Mouse (Mus musculus) MEL (cell line): ENCODE measurements around the gene Gm7954.
"Not testable (repeated sequence)": the region's sequence is repeated elsewhere in the genome, so short reads cannot be mapped to it uniquely, and the experiment has no call there.

Experiments
- CHD2 ChIP-seq: IDR thresholded peaks from 2 replicates; pipeline ENCODE4 v1.6.1; 2011; ENCODE audit warnings: low read length, improper control_type of control experiment
- CTCF ChIP-seq, 3 experiments: IDR thresholded peaks in 2 of 3; conservative IDR thresholded peaks in 1 of 3; 2 replicates each; pipeline ENCODE4 v1.5.1; 2011 to 2012; ENCODE audit warnings: low read length in 3 of 3, low read depth in 2 of 3, mild to moderate bottlenecking in 2 of 3, improper control_type of control experiment in 1 of 3, inconsistent platforms in 1 of 3, mixed read lengths in 1 of 3, moderate library complexity in 1 of 3; ENCODE audit not compliant: control insufficient read depth in 1 of 3, insufficient read depth in 1 of 3, poor library complexity in 1 of 3, severe bottlenecking in 1 of 3
- EP300 ChIP-seq, 2 experiments: IDR thresholded peaks; 2 replicates each; pipeline ENCODE4 v1.6.1; 2011; ENCODE audit warnings: improper control_type of control experiment in 2 of 2, low read length in 2 of 2, low read depth in 1 of 2, mild to moderate bottlenecking in 1 of 2
- ETS1 ChIP-seq: IDR thresholded peaks from 2 replicates; pipeline ENCODE4 v1.6.1; 2012; ENCODE audit warnings: low read depth, mild to moderate bottlenecking, inconsistent platforms, low read length, improper control_type of control experiment, moderate library complexity
- GATA1 ChIP-seq: IDR thresholded peaks from 2 replicates; pipeline ENCODE4 v1.6.1; 2011; ENCODE audit warnings: low read depth, low read length, improper control_type of control experiment
- KAT2A ChIP-seq: conservative IDR thresholded peaks from 2 replicates; pipeline ENCODE4 v1.6.1; 2012; ENCODE audit warnings: low read depth, low read length, improper control_type of control experiment, inconsistent platforms
- POLR2A ChIP-seq, 2 experiments: IDR thresholded peaks; 2 replicates each; pipeline ENCODE4 v1.6.1; 2011 to 2012; ENCODE audit warnings: low read length in 2 of 2, mild to moderate bottlenecking in 2 of 2, control low read depth in 1 of 2, improper control_type of control experiment in 1 of 2, low read depth in 1 of 2, moderate library complexity in 1 of 2; ENCODE audit not compliant: control insufficient read depth in 1 of 2, insufficient read depth in 1 of 2, poor library complexity in 1 of 2
- USF2 ChIP-seq, 2 experiments: IDR thresholded peaks; 2 replicates each; pipeline ENCODE4 v1.6.1; 2011 to 2012; ENCODE audit warnings: improper control_type of control experiment in 2 of 2, low read length in 2 of 2, borderline replicate concordance in 1 of 2, inconsistent platforms in 1 of 2, low read depth in 1 of 2, mild to moderate bottlenecking in 1 of 2; ENCODE audit not compliant: insufficient read depth in 1 of 2
- ZC3H11A ChIP-seq: IDR thresholded peaks from 2 replicates; pipeline ENCODE4 v1.6.1; 2012; ENCODE audit warnings: low read depth, mild to moderate bottlenecking, inconsistent platforms, low read length, improper control_type of control experiment

- not testable (repeated sequence) for TF ChIP-seq ETS1; POLR2A (IDR thresholded peaks at IDR 0.05; ENCODE audit: control insufficient read depth in 1 of 2, insufficient read depth in 1 of 2, low read depth in 1 of 2, low read length in 2 of 2, poor library complexity in 1 of 2); EP300 (IDR thresholded peaks at IDR 0.05; ENCODE audit: low read depth in 1 of 2, low read length in 2 of 2); GATA1; CHD2; CTCF (IDR thresholded peaks at IDR 0.05 in 2 of 3, conservative IDR thresholded peaks at IDR 0.05 in 1 of 3; ENCODE audit: control insufficient read depth in 1 of 3, insufficient read depth in 1 of 3, low read depth in 2 of 3, low read length in 3 of 3, poor library complexity in 1 of 3, severe bottlenecking in 1 of 3); KAT2A; ZC3H11A; USF2 (IDR thresholded peaks at IDR 0.05; ENCODE audit: borderline replicate concordance in 1 of 2, insufficient read depth in 1 of 2, low read depth in 1 of 2, low read length in 2 of 2)
Observed at GRCm38 (mm10) chr14:41425393-41426075, 27.8 kb downstream of the Gm7954 start.
